16 mouse cellular contexts compared by ENCODE assay signal in the genomic region with DNA sequence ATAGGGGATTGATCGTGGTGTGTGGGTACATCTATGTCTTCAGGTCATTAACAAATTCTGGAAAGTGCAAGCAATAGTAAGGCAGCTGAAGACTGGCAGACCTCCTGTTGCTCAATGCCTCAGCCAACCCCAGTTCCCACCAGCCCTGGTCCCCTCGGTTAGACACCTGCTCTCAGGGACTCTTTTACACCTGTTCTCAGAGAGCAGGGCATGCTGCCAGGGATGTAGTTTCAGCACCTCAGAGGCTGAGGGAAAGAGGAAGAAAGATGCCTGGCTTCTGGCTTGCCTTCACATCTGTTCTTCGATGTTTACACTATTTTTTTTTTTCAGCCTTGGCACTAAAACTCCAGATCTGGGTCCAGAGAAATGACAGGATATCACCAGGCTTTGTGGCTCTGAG.
"Had no signal": no experiment of that assay in that cellular context is flagged by ENCODE, and none has a peak within 500 bp of the region (broad histone marks: within the 10 kb centered on the region; RNA-seq: fewer than 3 reads in every experiment).

No protein-coding gene starts in this region.

- H3K9ac ChIP-seq: lung, embryonic 15.5 days; midbrain, embryonic 13.5 days; midbrain, embryonic 15.5 days; neural tube, embryonic 12.5 days; stomach, embryonic 15.5 days had no signal

- H3K4me1 ChIP-seq: lung, embryonic 15.5 days; megakaryocyte, embryonic 14.5 days; midbrain, embryonic 13.5 days; midbrain, embryonic 15.5 days; neural tube, embryonic 12.5 days; stomach, embryonic 15.5 days had no signal

- H3K4me2 ChIP-seq: lung, embryonic 15.5 days; midbrain, embryonic 11.5 days; midbrain, embryonic 13.5 days; midbrain, embryonic 15.5 days; neural tube, embryonic 12.5 days; stomach, embryonic 15.5 days had no signal

- DNase-seq: lung, adult 2 months; lung, postnatal 14 days; lung, postnatal 36 days; thymus, adult 2 months; thymus, postnatal 25 days; thymus, postnatal 4 days had no signal

- H3K27me3 ChIP-seq: lung, embryonic 15.5 days; midbrain, embryonic 13.5 days; midbrain, embryonic 15.5 days; neural tube, embryonic 12.5 days; stomach, embryonic 15.5 days had no signal

- H3K27ac ChIP-seq: lung, embryonic 15.5 days; macrophage; midbrain, embryonic 13.5 days; midbrain, embryonic 15.5 days; neural tube, embryonic 12.5 days; stomach, embryonic 15.5 days; stomach, postnatal 0 days had no signal

- H3K36me3 ChIP-seq: lung, embryonic 15.5 days; midbrain, embryonic 13.5 days; midbrain, embryonic 15.5 days; neural tube, embryonic 12.5 days; stomach, embryonic 15.5 days had no signal

- H3K4me3 ChIP-seq: lung, embryonic 15.5 days; megakaryocyte, embryonic 14.5 days; midbrain, embryonic 13.5 days; midbrain, embryonic 15.5 days; neural tube, embryonic 12.5 days; stomach, embryonic 15.5 days had no signal

- ATAC-seq: lung, postnatal 0 days; midbrain, embryonic 13.5 days; midbrain, embryonic 15.5 days had no signal

- H3K9me3 ChIP-seq: lung, embryonic 15.5 days; midbrain, embryonic 15.5 days; stomach, embryonic 15.5 days had no signal
